Mouse (Mus musculus) right cerebral cortex, postnatal 14 days (tissue): ENCODE data around the gene B3gat1.

Source experiments
- DNase-seq: peaks from one replicate; pipeline ENCODE4 v3.0.0; 2022

The B3gat1 gene

GRCm38 (mm10) chr9:26733206-26733891, at the start of gene B3gat1:
B3gat1 (plus strand) TSS chr9:26733728.
- DNase-seq, result peak; percentile 65

DNA sequence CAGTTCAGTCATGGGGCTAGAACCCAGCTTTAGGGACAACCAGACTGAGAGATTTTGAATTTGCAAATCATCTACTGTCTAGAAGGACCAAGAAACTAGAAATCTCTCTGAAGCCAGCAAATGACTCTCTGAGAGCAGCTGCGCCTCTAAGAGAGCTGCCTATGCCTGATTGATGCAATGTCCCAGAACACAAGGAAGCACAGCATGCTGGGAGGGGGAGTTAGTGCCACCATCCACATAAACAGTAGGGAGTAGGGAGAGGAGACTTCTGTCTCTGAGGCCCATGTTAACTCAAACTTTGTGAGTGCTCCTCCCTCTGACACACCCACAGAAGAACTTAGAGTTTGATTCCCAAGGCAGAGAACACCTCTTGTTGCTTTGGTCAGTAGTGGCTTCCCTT, 44.4 kb upstream of the B3gat1 start:
- no peak for DNase-seq

- DNase-seq, result no peak
Observed at GRCm38 (mm10) chr9:26689956-26690698, 43.4 kb upstream of the B3gat1 start.

DNA sequence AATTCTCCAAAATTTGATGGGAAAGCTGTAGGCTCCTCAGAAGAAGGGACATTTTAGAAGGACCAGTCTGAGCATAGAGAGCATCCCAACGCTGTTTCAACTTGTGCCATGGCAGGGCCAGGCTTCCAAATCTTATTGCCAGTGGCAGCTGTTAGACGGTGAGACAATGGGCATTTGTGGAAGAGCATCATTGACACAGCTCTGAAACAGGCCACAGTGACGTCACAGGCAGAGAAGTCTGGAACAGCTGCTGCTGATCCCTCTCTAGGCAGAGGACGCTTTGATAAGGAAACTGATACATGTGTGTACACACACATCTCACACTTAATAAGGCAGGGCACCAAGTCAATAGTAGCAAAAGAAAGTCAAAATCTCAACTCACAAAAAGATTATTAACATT, 40.9 kb upstream of the B3gat1 start:
- no peak for DNase-seq

DNA sequence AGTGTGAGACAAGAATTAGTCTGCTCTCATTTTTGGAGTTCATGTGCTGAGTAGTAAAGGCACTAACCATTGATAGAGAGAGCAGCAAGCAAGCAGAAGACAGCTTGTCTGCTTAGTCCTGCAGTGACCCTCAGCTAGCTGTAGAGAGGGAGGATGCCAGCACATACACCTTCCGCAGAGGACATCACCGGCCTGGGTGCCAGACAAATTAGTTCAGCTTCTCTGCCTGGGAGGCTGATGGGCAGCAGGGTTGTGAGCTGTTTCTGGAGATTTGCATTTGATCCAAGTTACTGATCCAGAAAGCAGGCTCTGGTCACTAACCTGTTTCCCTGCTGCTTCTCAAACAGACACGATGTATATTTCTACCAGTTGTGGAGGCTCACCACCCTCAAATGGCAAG, 38.9 kb upstream of the B3gat1 start:
- no peak for DNase-seq

DNA sequence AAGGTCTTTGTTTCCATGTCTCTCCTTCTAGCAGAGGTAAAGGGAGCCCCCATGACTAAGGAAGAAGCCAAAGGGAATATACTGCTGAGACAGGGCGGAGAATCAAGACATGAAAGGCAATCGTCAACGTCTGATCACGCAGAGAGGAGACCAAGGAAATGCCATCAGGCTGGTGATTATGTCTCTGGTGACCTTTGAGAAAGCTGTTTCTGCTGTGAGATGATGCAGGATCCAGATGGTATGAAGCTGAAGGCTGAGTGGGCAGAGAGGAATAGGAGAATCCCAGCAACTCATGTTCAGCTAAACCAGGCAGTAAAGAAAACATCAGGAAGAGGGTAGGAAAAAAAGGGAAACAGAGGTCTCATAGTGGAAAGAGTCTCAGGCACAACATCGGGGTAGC, 38.4 kb upstream of the B3gat1 start:
- no peak for DNase-seq

DNA sequence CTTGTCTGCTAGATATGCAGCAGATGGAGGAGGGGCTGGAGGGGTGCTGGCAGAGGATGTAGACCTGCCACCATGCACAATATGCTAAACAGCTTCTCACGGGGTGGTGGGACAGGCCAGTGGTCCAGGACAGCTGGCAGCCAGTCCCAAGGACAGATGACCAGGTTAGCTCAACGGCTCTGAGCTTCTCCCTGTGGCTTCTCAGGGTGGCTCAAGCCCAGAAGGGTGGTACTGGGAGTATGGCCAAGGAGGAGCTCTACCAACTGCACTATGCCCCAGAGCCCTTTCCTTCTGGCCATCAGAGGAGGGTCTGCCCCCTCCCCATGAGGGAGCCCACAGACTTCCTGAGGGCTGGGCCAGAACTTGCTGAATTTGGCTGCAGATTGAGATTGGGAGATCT, 35.2 kb upstream of the B3gat1 start:
- no peak for DNase-seq

GRCm38 (mm10) chr9:26700329-26700728, 33.2 kb upstream of the B3gat1 start:
- no peak for DNase-seq

DNA sequence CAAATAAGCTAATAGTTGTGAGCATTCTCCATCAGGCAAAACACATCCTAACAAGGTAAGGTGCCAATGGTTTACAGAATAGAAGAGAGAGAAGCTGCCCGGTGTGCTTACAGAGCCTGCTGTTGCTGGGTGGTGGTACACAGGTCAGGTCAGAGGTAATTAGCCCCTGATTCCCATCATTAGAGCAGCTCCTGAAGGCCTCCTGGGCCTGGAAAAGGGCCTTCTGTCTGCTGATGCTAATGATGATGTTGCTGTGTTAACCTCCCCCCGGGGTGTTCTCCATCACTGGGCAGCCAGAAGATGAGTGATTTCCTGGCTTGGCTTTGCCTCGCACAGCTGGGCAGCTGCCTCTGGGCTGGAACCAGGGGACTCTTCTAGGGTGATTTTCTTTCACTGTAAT, 15.1 kb upstream of the B3gat1 start:
- no peak for DNase-seq

DNA sequence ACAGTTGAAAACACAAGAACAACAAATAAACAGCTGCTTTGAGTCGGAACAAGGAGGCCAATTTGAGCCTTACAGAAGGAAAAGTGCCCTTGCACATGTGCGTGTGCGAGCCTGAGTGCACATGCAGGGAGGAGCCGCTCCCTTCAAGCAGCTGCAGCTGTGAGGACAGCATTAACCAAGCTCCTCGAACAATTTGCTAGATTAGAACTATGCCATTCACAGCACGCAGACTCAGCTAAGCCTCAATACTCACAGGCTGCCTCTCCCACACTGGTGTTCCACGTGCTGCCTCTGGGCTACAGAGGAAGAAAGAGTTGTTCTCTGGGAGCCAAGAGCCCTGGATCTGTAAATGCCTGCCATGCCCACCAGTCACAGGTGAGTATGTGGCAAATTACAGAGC, 11.8 kb upstream of the B3gat1 start:
- DNase-seq, result no peak

DNA sequence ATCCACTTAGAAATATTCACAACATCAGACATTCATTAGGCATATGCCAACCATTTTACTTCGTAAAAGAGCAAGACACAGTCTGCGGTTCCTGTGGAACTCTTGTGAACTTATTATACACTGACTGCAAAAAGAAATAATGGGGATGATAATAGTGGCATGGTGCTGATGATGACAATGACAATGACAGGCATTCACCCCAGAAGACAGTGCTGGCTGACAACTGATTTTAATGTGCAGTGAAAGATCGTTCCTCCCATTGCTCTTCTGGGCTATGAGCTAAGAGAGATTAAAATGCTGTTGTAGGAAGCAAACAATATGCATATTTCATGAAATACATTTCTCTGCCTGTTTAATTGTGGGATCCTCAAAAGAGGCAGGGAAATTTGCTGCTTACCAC, 7.8 kb upstream of the B3gat1 start:
- no peak for DNase-seq

DNA sequence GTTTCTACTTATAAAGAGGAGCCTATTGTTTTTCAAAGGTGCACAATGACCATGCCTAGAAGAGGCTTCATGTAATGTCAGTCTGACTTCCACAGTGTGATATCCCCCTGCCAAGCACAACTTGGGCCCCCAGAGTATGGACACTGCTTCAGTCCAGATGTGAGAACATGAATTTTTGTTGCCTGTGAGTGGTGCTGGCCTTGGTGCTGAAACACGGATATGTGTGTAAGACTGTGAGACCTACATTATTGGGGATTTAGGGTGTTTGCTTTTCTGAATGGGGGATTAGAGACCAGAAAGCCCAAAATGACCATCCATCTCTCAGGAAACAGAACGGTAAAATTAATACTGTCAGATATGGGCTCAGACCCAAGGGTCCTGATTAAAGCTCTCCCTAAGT, 6.1 kb upstream of the B3gat1 start:
- DNase-seq, result no peak

DNA sequence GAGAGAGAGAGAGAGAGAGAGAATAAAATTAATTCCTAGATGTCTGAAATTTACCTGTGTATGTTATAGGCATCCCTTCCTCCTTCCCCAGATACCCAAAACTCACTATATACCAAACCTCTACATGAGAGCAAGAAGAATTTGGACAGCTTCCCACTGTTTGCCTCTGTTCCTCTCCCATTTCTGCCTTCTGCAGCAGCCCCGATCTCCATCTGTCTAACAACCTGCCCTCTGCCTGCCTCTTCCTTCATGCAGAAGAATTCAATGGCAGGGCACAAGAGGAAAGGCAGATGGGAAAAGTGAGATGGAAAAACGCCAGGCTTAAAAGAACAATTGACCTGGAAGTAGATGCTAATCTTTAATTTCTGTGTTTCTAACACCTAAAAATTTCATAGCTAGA, 5.0 kb upstream of the B3gat1 start:
- DNase-seq, result no peak

GRCm38 (mm10) chr9:26733986-26734385, 458 bp downstream of the B3gat1 start:
- DNase-seq, result peak; percentile 46

- no peak for DNase-seq
Observed at GRCm38 (mm10) chr9:26737116-26737515, 3.6 kb downstream of the B3gat1 start.

DNA sequence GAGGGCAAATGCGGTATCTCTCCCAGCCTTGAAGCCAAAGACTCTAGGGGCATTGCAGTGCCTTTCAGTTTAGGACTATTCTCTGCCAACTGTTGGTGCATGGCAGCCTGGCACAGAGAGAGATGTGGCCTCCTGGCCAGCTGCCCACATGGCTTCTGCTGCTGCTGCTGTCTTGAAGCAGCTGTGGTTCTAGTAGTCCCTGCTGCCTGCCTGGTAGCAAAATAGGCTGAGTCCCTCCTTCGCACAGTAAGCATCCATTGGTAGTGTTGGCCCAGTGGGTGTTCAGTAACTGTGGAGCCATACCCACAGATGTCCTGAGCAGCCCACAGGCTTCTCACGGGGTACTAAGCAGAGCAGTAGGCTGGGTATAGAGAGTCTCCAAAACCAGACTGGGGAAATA, 9.3 kb downstream of the B3gat1 start:
- DNase-seq, result peak; percentile 54

DNA sequence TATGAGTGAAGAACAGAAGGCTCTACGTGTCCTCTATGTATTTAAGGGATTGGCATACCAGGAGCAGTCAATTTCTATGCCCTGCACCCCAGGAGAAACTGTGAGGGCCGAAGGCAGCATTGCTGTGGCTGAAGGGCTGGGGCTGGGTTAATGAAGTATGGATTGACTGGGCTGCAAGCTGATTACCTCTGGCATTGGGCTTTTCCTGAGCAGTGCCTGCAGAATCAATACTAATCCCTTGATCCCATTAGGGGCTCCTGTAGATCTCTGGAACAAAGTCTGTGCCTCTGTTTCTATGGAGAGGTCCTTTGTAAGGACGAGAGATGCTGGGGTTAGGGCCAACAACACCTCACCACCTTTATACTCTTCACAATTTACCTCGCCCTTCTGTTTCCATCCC, 13.6 kb downstream of the B3gat1 start:
- DNase-seq, result no peak

DNA sequence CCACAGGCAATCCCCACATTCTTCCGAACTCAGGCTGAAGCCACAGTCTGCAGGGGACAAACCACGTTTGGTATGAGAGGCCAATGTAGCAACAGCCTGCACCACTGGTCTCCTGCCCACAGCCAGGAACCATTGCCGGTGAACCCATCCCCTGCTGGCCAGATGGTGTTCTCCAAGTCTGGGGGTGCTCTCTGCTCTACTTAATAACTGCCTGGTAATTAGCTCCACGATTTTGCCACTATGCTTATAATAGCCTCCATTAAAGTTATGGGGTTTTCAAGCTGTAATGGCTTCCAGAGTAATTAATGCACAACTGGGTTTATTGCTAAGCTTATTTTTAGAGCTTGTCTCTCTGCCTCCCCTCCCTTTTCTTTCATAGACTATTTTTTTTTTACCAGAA, 15.4 kb downstream of the B3gat1 start:
- DNase-seq, result no peak

DNA sequence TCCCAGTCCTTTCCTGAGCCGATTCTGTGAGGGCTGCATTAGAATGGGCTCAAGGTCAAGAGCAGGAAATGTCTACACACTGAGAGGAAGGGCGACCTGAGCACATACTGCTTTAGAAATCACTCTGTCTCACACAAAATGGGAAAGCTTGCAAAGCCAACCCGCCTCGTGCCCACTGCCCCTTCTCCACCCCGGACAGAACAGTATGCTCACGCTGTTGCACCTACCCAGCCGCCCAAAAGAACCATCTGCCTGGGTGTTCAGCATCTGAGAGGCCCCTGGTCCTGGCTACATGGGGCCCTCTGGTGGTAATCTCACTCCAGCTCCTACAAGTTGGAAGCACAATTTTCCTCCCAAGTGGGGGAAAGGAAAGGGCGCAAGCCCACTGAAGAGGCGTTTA, 26.6 kb downstream of the B3gat1 start:
- DNase-seq, result peak; percentile 69

- DNase-seq, result no peak
Observed at GRCm38 (mm10) chr9:26760576-26760975, 27.0 kb downstream of the B3gat1 start.

- no peak for DNase-seq
Observed at GRCm38 (mm10) chr9:26762477-26762876, 28.9 kb downstream of the B3gat1 start.

- no peak for DNase-seq
Observed at GRCm38 (mm10) chr9:26768181-26768580, 34.7 kb downstream of the B3gat1 start.

DNA sequence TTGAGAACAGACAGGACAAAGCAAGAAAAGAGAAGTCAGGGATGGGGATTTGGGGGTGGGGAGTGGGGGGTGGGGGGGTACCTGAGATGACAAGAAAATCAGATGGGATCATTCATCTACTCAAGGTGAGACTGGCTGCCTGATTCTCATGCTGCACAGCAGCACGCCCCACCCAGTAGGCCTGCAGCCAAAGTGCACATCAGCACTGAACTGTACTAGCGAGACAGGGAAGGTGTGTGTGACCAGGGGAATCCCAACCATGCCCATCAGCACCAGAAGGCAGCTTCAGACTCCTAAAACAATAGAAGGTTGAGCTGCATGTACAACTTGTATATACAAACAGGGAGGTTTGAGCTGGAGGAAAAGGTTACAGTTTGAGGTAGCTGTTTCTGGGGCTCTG, 42.2 kb downstream of the B3gat1 start:
- no peak for DNase-seq

DNA sequence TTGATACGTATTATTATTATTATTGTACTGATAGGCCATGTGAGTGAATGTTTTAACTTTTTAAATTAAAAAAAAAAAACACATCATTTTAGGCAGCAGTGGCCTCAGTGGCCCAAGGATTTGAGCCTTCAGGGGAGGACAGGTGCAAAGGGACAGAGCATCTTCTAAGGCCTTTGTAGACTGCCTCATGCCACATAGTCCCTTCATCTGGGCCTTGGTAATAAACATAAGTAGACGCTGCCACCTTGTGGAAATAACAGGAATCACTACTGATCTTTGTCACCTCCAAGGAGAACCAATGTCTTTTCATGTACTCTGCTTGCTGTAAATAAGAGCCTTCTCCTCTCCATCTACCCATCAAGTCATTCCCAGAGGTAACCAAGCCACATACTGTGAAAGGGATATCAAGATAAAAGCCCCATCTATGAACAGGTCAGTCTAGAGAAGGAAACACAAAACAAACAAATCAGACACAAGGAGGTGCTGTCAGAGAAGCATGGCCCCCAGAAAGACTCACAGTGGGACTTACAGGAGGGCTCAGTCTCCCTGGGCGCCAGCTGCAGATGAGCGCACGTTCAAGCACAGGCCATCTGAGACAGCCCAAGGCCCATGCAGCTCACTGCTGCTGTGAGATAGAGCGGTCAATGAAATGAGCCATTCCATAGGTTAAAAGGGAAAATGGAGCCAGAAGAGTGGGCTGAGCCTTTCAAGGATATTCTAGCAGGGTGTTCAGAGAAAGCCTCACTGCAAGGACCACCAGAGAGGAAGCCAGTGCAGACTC, 42.8 kb downstream of the B3gat1 start:
- no peak for DNase-seq
